Mouse (Mus musculus) bone marrow, adult 2 months (tissue): Measurements from ENCODE around the gene Sdccag8.

Experiments
- CTCF ChIP-seq: fragments of 200-500 bp; IDR thresholded peaks from 2 replicates; pipeline ENCODE4 v1.5.1; 2011; ENCODE audit warnings: low read length, control low read depth; ENCODE audit not compliant: control insufficient read depth, insufficient read depth
- POLR2A ChIP-seq: fragments of 200-500 bp; IDR thresholded peaks from 2 replicates; pipeline ENCODE4 v1.6.1; 2011; ENCODE audit warnings: low read depth, mild to moderate bottlenecking, control low read depth, low read length, borderline replicate concordance; ENCODE audit not compliant: control insufficient read depth

DNA sequence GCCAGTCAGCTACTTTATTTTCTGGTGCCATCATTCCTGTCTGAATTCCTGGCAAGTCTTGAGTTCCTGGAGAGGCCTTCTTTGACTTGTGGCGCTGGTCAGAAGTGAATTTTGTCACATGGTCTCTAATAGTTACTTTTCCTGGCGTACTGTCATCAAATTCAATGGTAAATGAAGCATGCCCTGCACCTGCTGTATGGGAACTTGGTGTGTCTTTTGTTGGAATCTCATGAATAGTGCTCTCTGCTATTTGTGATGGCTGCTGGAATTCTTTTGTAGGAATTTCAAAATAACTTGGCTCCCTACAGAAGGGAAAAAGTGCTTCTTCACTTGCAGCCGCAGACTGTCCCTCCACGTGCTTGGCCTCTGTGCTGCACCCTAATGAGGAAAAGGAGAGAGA, 39.9 kb upstream of the Sdccag8 start:
- TF ChIP-seq CTCF, result no peak
- no peak for TF ChIP-seq POLR2A
